Mouse (Mus musculus) heart, adult 2 months (tissue): ENCODE results near the gene 4930544D05Rik. TPM values are rescaled to one million over a fixed set of nuclear protein-coding genes. Genes with fewer than 3 reads are reported as not detected.
A peak's percentile ranks its signal among the peaks of the same experiment; 100 is the strongest.

Experiments used
- DNase-seq, 2 experiments: peaks; one replicate each; pipeline ENCODE4 v3.0.0; 2021
- H3K27ac ChIP-seq: fragments of 200-600 bp; 2 replicates; pipeline ENCODE4 v1.8.1; 2022
- H3K27me3 ChIP-seq: fragments of 200-500 bp; 2 replicates; pipeline ENCODE4 v1.6.1; 2012; ENCODE audit warnings: mild to moderate bottlenecking, low read length, inconsistent platforms, mixed read lengths; ENCODE audit not compliant: control insufficient read depth, insufficient read depth
- H3K36me3 ChIP-seq: fragments of 200-500 bp; 2 replicates; pipeline ENCODE4 v1.6.1; 2012; ENCODE audit warnings: low read length, inconsistent platforms; ENCODE audit not compliant: control insufficient read depth, insufficient read depth
- H3K4me1 ChIP-seq: fragments of 200-500 bp; 2 replicates; pipeline ENCODE4 v1.6.1; 2011; ENCODE audit warnings: low read length; ENCODE audit not compliant: control insufficient read depth, insufficient read depth
- H3K4me3 ChIP-seq: fragments of 200-600 bp; 2 replicates; pipeline ENCODE4 v1.8.1; 2022
- H3K79me2 ChIP-seq: fragments of 200-500 bp; replicated peaks from 2 replicates; pipeline ENCODE4 v1.6.1; 2012; ENCODE audit warnings: mild to moderate bottlenecking, inconsistent platforms, low read length, moderate library complexity, mixed read lengths; ENCODE audit not compliant: control insufficient read depth, insufficient read depth
- H3K9ac ChIP-seq: fragments of 200-500 bp; 2 replicates; pipeline ENCODE4 v1.6.1; 2012; ENCODE audit warnings: low read depth, mild to moderate bottlenecking, control low read depth, inconsistent platforms, low read length, mixed read lengths
- CTCF ChIP-seq: fragments of 200-600 bp; IDR thresholded peaks from 2 replicates; pipeline ENCODE4 v1.8.1; 2022; ENCODE audit warnings: antibody characterized with exemption, mild to moderate bottlenecking, moderate library complexity
- EP300 ChIP-seq: fragments of 200-500 bp; IDR thresholded peaks from 2 replicates; pipeline ENCODE4 v1.6.1; 2011; ENCODE audit warnings: low read depth, low read length, control low read depth; ENCODE audit not compliant: insufficient read depth
- POLR2A ChIP-seq: fragments of 200-500 bp; IDR thresholded peaks from 2 replicates; pipeline ENCODE4 v1.6.1; 2011; ENCODE audit warnings: mild to moderate bottlenecking, low read depth, low read length, control low read depth; ENCODE audit not compliant: insufficient read depth
- WGBS: fragments of 180-500 bp; shearing (Covaris S2); methylation state at CpG from one replicate; pipeline ENCODE4 v1.1.7; 2018; 5-methylcytosine and 5-hydroxymethylcytosine counted together
- intact Hi-C: fragments of 180-260 bp; cut with DNase I; formaldehyde crosslinking; loops from one replicate; pipeline ENCODE4 v1.15.1; 2025
- polyA plus RNA-seq: library from polyadenylated mRNA; depleted of rRNA; stranded (reverse); fragments of >200 nt; gene quantifications from 2 replicates; pipeline ENCODE4 v1.2.3, GENCODE M21; 2012
- total RNA-seq, 2 experiments: library from RNA; stranded (reverse); gene quantifications; 2 replicates each; pipeline ENCODE4 v1.2.3; 2021

Gene 4930544D05Rik
- total and polyA plus RNA-seq, 3 experiments, result 0.31 TPM; not detected in 2

DNA sequence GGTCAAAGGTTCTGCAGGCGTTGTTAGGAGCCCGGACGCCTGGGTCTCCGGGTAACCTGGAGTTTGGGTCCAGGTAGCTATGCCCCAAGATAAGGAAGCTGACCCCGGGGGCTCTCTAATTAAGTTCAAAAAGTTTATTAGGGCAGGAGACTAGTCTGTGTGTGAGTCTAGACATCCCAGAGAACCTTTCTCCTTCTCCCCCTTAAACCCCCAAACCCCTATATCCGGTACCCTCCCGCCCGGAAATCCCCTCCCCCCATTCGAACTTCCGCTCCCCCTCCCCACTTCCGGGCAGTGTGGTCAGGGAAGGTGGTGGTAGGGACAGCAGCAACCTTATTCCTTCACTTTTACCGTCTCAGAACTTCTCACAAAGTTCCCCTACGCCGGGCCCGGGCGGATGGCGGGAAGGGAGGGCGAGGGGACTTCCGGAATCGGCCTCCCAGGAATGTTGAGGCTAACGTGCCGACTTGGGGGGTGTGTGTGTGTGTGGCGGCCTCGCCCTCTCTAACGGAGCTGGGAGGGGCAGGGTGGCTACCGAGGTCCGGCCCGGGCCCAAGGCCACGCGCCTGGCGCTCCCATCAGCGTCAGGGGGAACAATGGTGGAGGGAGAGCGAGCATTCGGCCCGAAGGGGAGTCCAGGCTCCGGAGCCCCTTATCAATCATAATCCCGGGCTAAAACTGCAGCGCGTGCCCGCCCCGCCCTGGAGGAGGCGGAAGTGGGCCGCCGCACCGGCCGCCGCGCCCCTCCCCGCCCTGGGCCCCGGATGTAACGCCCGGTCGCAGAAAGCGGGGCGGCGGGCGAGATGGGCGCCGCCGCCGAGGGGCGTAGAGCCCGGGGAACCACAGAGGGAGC, 37.9 kb downstream of the 4930544D05Rik start:
- peaks cover 25% of the 10 kb centered on the region for H3K36me3 ChIP-seq

DNA sequence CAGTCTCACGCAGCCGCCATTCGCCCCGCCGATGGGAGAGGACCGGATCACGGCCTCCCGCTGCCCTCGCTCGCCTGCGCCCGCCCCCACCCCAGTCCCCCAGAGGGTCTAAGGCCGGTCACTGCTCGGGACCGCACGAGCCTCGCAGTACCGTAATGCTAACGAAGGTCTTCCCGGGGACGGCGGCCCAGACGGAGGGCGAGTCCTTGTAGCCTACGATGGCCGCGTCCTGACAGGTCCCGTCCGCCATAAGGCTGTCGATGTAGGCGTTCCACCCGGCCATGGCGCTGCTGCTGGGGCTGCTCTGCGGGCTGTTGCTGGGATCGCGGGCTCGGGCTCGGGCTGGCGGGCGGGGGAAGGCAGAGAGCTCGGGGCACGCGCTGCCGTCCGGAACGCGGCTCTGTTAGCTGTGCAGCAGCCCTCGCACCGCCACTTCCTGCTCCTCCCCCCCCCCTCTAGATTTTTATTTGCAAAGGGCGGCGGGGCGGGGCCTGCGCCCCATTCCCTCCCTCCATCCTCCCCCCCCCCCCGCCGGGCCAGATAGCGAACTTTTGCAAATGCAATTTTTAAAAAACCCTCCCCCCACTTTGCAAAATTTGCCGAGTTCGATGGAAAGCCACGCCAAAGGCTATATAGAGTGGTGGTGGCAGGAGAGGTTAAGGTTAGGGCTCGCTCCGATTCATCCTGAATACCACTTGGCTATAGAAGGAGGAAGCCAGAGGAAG, 38.7 kb downstream of the 4930544D05Rik start, which contains the start of gene Pfn1:
Pfn1 (minus strand) TSS at position 447 of the 725 bp plus-strand sequence.
- Histone ChIP-seq H3K36me3 (peaks cover 22% of the 10 kb centered on the region), H3K4me1 (peaks cover 3% of the 10 kb centered on the region; the same call in 1 of the 2 replicates), H3K27me3 (no peaks in the 10 kb centered on the region), H3K4me3 (peak within 1 kb of the TSS; percentile 100), H3K27ac (peak within 1 kb of the TSS; percentile 99), H3K9ac (peak within 1 kb of the TSS; percentile 98), H3K79me2 (peaks cover 4% of the 10 kb centered on the region)
- WGBS, result under 1% methylated on average over 56 of the region's 61 CpGs
- TF ChIP-seq POLR2A (peak; percentile 86), EP300 (no peak), CTCF (no peak)
- intact Hi-C loops, result loop anchor here (2.0 kb wide), 1 partner anchor 14 kb away; the partner anchor contains the start of gene Spag7
- peak; percentile 82 to 85 for DNase-seq

More for the DNA sequence above, 37.9 kb downstream of the 4930544D05Rik start:
- WGBS, result under 1% methylated on average over 63 of the region's 63 CpGs
- peak; percentile 86 for DNase-seq
- H3K4me1 ChIP-seq, result peaks cover 4% of the 10 kb centered on the region
- intact Hi-C loops, result loop anchor here (2.0 kb wide), 1 partner anchor 15 kb away; the partner anchor contains the start of gene Spag7
- H3K27me3 ChIP-seq, result no peaks in the 10 kb centered on the region
- H3K27ac ChIP-seq, result peak overlapping the region; percentile 99
- TF ChIP-seq EP300 (no peak), POLR2A (peak; percentile 54; the same call in 1 of the 2 replicates), CTCF (no peak)
- H3K9ac ChIP-seq, result peak overlapping the region; percentile 98
- peak overlapping the region; percentile 100 for H3K4me3 ChIP-seq
- H3K79me2 ChIP-seq, result peaks cover 4% of the 10 kb centered on the region

DNA sequence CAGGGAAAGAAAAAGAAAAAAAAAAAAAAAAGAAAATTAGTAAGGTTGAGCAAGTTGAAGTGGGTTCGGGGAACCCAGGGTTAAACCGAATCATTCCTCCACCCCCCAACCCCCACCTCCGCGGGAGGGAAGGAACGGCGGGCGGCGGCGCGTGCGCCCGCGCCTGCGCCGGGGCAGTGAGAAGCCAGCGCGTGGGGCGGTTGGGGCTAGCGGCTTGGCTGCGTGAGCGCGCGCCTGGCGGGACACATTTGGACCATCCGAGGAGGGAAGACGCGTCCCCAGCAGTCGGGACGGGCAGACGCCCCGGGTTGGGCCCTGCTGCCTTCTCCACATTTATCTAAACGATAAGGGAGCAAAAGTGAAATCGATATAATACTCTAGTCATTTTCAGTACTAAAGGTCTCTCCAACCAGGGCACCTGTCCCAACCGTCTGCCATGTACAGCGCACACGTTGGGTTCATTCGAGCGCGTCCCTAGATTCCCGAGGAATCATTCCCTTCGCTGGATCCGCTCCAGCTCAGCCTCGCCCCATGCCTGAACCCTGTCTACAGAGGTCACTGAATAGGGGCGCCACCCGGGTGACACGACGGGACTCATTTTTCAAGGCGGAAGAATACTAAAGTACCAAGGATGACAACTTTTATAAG, 39.4 kb downstream of the 4930544D05Rik start:
- H3K4me3 ChIP-seq, result peak overlapping the region; percentile 100
- peak overlapping the region; percentile 99 for H3K27ac ChIP-seq
- H3K27me3 ChIP-seq, result no peaks in the 10 kb centered on the region
- peaks cover 3% of the 10 kb centered on the region; the same call in 1 of the 2 replicates for H3K4me1 ChIP-seq
- H3K9ac ChIP-seq, result peak overlapping the region; percentile 77
- DNase-seq, result peak; percentile 89 to 90
- peaks cover 19% of the 10 kb centered on the region for H3K36me3 ChIP-seq
- peaks cover 4% of the 10 kb centered on the region for H3K79me2 ChIP-seq
- intact Hi-C loops, result loop anchor here (2.0 kb wide), 1 partner anchor 14 kb away; the partner anchor contains the start of gene Spag7
- 1% methylated on average over 48 of the region's 48 CpGs for WGBS
- TF ChIP-seq EP300 (0 out of 2 replicates have a peak, but pooled peaks have one; percentile 55), POLR2A (peak; percentile 79), CTCF (no peak)

DNA sequence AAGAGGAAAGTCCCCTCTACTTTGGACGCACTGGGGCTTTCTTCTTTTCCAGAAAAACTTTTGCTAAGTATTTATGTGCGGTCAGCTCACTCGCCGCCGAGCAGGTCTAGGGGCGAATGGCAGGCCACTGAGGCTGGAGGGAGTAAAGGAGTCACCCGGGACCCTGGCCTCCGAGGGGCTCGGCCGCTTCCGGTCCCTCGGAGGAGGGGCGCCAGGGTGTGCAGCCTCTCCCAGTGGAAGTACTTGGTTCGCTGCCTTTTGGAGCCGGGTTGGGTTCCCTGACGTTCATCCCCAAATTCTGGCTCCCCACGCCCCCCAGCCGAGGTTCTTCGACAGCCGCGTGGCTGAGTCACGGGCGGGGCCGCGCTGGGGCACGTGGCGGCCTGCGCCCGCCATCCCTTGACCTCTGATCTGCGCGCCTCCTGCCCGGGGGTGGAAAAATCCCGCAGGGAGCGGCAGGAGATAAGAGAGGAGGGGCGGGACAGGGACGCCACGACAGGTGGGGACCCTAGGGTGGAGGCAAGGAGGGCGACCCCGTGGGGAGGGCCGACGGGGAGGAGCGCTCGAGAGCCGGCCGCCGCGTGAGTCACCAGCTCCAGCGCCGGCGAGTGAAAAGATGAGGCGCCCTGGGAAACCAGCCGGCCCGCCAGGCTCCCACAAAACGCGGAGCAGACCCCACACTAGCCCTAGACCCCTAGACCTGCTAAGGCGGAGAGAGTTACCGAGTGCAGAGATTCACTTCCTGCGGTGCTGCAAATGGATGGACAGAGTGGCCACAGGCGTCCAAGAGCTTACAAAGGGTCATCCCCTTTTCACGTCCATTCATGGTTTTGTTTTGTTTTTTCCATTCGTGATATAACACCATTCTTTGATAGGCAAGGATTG, 40.2 kb downstream of the 4930544D05Rik start:
- Histone ChIP-seq H3K4me1 (peaks cover 3% of the 10 kb centered on the region; the same call in 1 of the 2 replicates), H3K36me3 (peaks cover 17% of the 10 kb centered on the region), H3K4me3 (peak overlapping the region; percentile 100), H3K27ac (peak overlapping the region; percentile 99), H3K27me3 (no peaks in the 10 kb centered on the region), H3K9ac (peak overlapping the region; percentile 77), H3K79me2 (peaks cover 4% of the 10 kb centered on the region)
- WGBS, result 2% methylated on average over 61 of the region's 61 CpGs
- intact Hi-C loops, result loop anchor here (2.0 kb wide), 1 partner anchor 13 kb away; the partner anchor contains the start of gene Spag7
- peak; percentile 82 to 83 for DNase-seq
- no peak; the same call in 1 of the 2 replicates for TF ChIP-seq POLR2A
- TF ChIP-seq CTCF, result no peak
- TF ChIP-seq EP300, result no peak

DNA sequence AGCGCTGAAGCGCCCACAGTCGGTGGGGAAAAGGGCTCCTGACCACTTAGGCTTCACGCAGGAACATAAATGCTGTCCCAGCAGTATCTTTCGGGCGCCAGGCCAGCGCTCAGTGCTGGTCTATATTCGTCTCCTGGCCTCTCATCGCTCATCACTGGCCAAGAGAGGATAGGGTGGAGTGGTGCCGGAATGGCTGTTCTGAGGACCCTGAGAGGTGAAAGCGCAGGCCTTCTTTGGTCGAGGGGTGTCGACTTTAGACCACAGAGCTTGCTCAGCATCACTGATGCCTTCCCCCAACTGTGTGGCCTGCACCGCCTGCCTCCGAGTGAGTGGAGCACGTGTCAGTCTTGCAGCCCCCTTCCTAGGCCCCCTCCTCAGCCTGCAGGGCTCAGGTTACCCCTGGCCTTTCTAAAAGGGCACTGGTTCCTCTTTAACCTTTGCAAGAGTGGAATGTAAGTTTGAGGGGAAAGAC, 40.8 kb downstream of the 4930544D05Rik start:
- Histone ChIP-seq H3K36me3 (peaks cover 14% of the 10 kb centered on the region), H3K27ac (peak overlapping the region; percentile 99), H3K27me3 (no peaks in the 10 kb centered on the region), H3K79me2 (peaks cover 4% of the 10 kb centered on the region), H3K4me3 (peak overlapping the region; percentile 100), H3K4me1 (peaks cover 3% of the 10 kb centered on the region; the same call in 1 of the 2 replicates), H3K9ac (peak overlapping the region; percentile 13)
- DNase-seq, result peak; percentile 81 to 86
- TF ChIP-seq POLR2A (peak; percentile 62), CTCF (no peak)
- 16% methylated on average over 16 of the region's 16 CpGs for WGBS
- intact Hi-C loops, result no loop called here
